Mouse (Mus musculus) limb, embryonic 14.5 days (tissue): Measurements from ENCODE around the gene Srebf2. TPM values are rescaled to one million over a fixed set of nuclear protein-coding genes. Genes with fewer than 3 reads are reported as not detected.

ENCODE experiments used
- ATAC-seq: fragments of 200-750 bp; cut with Nextera tagmentation; 2 replicates; pipeline ENCODE4 v1.8.0; 2017; ENCODE audit warnings: low read depth, moderate number of reproducible peaks, moderate TSS enrichment; ENCODE audit not compliant: low FRiP score
- DNase-seq: peaks from one replicate; pipeline ENCODE4 v3.0.0-alpha.2; 2015; ENCODE audit warnings: low spot score
- H3K27ac ChIP-seq: fragments of 300-500 bp; sonication (generic); replicated peaks from 2 replicates; pipeline ENCODE4 v1.5.1; 2014; ENCODE audit warnings: low read depth, mild to moderate bottlenecking, low read length, moderate library complexity, mixed read lengths
- H3K27me3 ChIP-seq: fragments of 300-500 bp; sonication (generic); 2 replicates; pipeline ENCODE4 v1.6.1; 2014; ENCODE audit warnings: low read length, mixed read lengths; ENCODE audit not compliant: control insufficient read depth, insufficient read depth
- H3K36me3 ChIP-seq: fragments of 300-500 bp; sonication (generic); 2 replicates; pipeline ENCODE4 v1.6.1; 2014; ENCODE audit warnings: mild to moderate bottlenecking, low read length, moderate library complexity, mixed read lengths; ENCODE audit not compliant: control insufficient read depth, insufficient read depth
- H3K4me1 ChIP-seq: fragments of 300-500 bp; sonication (generic); 2 replicates; pipeline ENCODE4 v1.6.1; 2014; ENCODE audit warnings: antibody characterized with exemption, low read length, mixed read lengths; ENCODE audit not compliant: control insufficient read depth, insufficient read depth
- H3K4me2 ChIP-seq: fragments of 300-500 bp; sonication (generic); replicated peaks from 2 replicates; pipeline ENCODE4 v1.6.1; 2014; ENCODE audit warnings: low read depth, mild to moderate bottlenecking, low read length, moderate library complexity; ENCODE audit not compliant: severe bottlenecking
- H3K4me3 ChIP-seq: fragments of 300-500 bp; sonication (generic); replicated peaks from 2 replicates; pipeline ENCODE4 v1.5.1; 2014; ENCODE audit warnings: low read length
- H3K9ac ChIP-seq: fragments of 300-500 bp; sonication (generic); 2 replicates; pipeline ENCODE4 v1.6.1; 2014; ENCODE audit warnings: mild to moderate bottlenecking, low read depth, low read length, moderate library complexity; ENCODE audit not compliant: severe bottlenecking
- H3K9me3 ChIP-seq: fragments of 300-500 bp; sonication (generic); 2 replicates; pipeline ENCODE4 v1.6.1; 2016; ENCODE audit warnings: low read length; ENCODE audit not compliant: control insufficient read depth
- POLR2A ChIP-seq: fragments of 200-500 bp; IDR thresholded peaks from 2 replicates; pipeline ENCODE4 v1.8.0; 2012; ENCODE audit warnings: inconsistent platforms, mild to moderate bottlenecking, moderate library complexity, borderline replicate concordance; ENCODE audit not compliant: insufficient read depth, insufficient read length; ENCODE audit errors: extremely low read depth
- WGBS: fragments of 180-500 bp; shearing (Covaris S2); extraction: QIAGEN DNeasy Blood & Tissue Kit; methylation state at CpG from one replicate; pipeline ENCODE4 v1.1.7; 2014; 5-methylcytosine and 5-hydroxymethylcytosine counted together
- polyA plus RNA-seq, 2 experiments: library from polyadenylated mRNA; depleted of rRNA in 1 of 2; stranded (reverse) in 1 of 2; unstranded in 1 of 2; fragments of >200 nt; fragmentation: Nextera tagmentation in 1 of 2; extraction: Ambion mirVana in 1 of 2; gene quantifications; 2 replicates each; pipeline versions ENCODE4 v1.2.1 to v1.2.3; 2012 to 2014

The Srebf2 gene
- polyA plus RNA-seq, 2 experiments: 122 to 131 TPM

GRCm38 (mm10) chr15:82128398-82128797 is 18.6 kb upstream of the Srebf2 start:
- Histone ChIP-seq H3K36me3 (no peaks in the 10 kb centered on the region; the same call in 1 of the 2 replicates), H3K27me3 (no peaks in the 10 kb centered on the region), H3K9ac (peak overlapping the region; percentile 77), H3K4me1 (peaks cover 13% of the 10 kb centered on the region), H3K9me3 (no peaks in the 10 kb centered on the region), H3K27ac (peak overlapping the region; percentile 67; the same call in 1 of the 2 replicates), H3K4me3 (peak overlapping the region; percentile 82), H3K4me2 (peak overlapping the region; percentile 90)
- DNase-seq: no peak
- WGBS: 0% methylated on average over 5 of the region's 5 CpGs
- TF ChIP-seq POLR2A: no peak
- no peak for ATAC-seq

DNA sequence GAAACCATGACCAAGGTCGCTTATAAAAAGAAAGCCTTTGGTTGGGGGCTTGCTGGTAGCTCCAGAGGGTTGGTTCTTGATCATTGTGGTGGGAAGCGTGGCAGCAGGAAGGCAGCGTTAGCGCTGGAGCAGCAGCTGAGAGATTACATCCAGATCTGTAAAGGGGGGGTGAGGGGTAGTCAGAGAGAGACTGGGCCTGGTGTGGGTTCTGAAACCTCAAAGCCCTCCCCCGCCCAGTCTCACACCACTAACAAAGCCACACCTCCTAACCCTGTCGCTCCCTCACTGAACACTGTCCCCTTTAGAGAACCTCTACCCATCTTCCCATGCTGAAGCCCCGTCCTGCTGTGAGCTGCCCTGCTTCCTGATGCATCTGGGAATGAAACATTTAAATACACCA is 16.4 kb upstream of the Srebf2 start:
- WGBS: 64% methylated on average over 6 of the region's 7 CpGs
- H3K4me1 ChIP-seq: peaks cover 13% of the 10 kb centered on the region
- TF ChIP-seq POLR2A: no peak
- no peaks in the 10 kb centered on the region for H3K9me3 ChIP-seq
- H3K4me2 ChIP-seq: no peak overlapping the region
- H3K27ac ChIP-seq: no peak overlapping the region
- no peak for DNase-seq
- H3K4me3 ChIP-seq: no peak overlapping the region
- no peak overlapping the region for H3K9ac ChIP-seq
- no peaks in the 10 kb centered on the region; the same call in 1 of the 2 replicates for H3K36me3 ChIP-seq
- no peaks in the 10 kb centered on the region for H3K27me3 ChIP-seq
- no peak for ATAC-seq

DNA sequence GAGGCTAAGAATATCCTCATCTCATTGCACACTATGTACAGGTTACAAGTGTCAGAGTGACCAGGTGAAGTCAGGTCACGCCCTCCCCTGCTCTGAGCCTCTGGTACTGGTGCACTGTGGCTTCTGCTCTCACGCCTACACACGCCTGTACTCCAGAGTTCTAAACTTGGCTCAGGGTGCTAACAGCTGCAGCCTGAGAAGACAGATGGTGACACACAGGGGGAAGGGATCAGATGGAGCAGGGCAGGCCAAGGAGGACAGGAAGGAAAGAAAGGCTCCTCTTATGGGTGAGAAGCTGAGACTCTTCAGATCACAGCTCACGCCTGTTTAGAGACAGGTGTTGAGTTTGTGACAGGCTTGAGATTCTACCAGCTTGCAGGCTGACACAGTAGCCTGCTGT is 11.6 kb upstream of the Srebf2 start:
- peaks cover 3% of the 10 kb centered on the region; the same call in 1 of the 2 replicates for H3K36me3 ChIP-seq
- no peak overlapping the region for H3K4me2 ChIP-seq
- no peak overlapping the region for H3K9ac ChIP-seq
- TF ChIP-seq POLR2A: no peak
- no peak overlapping the region for H3K27ac ChIP-seq
- H3K27me3 ChIP-seq: no peaks in the 10 kb centered on the region
- H3K4me3 ChIP-seq: no peak overlapping the region
- no peaks in the 10 kb centered on the region for H3K9me3 ChIP-seq
- no peaks in the 10 kb centered on the region for H3K4me1 ChIP-seq
- peak; percentile 85 for ATAC-seq
- 73% methylated on average over 4 of the region's 4 CpGs for WGBS
- no peak for DNase-seq

GRCm38 (mm10) chr15:82138565-82138964 is 8.4 kb upstream of the Srebf2 start:
- WGBS: 71% methylated on average over 4 of the region's 4 CpGs
- no peaks in the 10 kb centered on the region for H3K9me3 ChIP-seq
- peak; percentile 72 for DNase-seq
- H3K9ac ChIP-seq: no peak overlapping the region
- ATAC-seq: no peak
- no peak overlapping the region for H3K27ac ChIP-seq
- no peak overlapping the region for H3K4me3 ChIP-seq
- no peaks in the 10 kb centered on the region for H3K4me1 ChIP-seq
- no peak for TF ChIP-seq POLR2A
- H3K36me3 ChIP-seq: peaks cover 12% of the 10 kb centered on the region
- H3K4me2 ChIP-seq: no peak overlapping the region
- no peaks in the 10 kb centered on the region for H3K27me3 ChIP-seq

DNA sequence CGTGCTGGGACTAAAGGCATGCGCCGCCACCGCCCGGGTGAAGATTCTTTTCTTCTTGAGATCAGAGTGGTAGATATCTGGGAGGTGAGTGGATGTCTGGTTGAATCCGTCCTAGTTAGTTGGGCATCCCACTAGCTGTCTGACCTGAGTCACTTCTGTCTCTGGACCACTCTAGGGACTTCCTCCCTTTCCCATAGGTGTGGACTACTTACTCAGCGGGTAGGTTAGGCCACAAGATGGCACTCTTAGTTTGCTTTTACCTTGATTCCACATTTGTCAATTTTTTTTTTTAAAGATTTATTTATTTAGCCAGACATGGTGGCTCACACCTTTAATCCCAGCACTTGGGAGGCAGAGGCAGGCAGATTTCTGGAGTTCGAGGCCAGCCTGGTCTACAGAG is 7.8 kb upstream of the Srebf2 start:
- DNase-seq: no peak
- WGBS: 90% methylated on average over 8 of the region's 8 CpGs

GRCm38 (mm10) chr15:82140355-82140754 is 6.6 kb upstream of the Srebf2 start:
- WGBS: 80% methylated on average over 3 of the region's 3 CpGs
- no peak for TF ChIP-seq POLR2A

More for the DNA sequence above, 7.8 kb upstream of the Srebf2 start:
- no peaks in the 10 kb centered on the region for H3K27me3 ChIP-seq
- no peaks in the 10 kb centered on the region for H3K9me3 ChIP-seq
- H3K4me3 ChIP-seq: no peak overlapping the region
- H3K9ac ChIP-seq: no peak overlapping the region
- no peak for ATAC-seq
- H3K27ac ChIP-seq: no peak overlapping the region
- H3K4me2 ChIP-seq: no peak overlapping the region
- no peaks in the 10 kb centered on the region for H3K4me1 ChIP-seq
- H3K36me3 ChIP-seq: peaks cover 12% of the 10 kb centered on the region
- TF ChIP-seq POLR2A: no peak

More at GRCm38 (mm10) chr15:82140355-82140754, 6.6 kb upstream of the Srebf2 start:
- no peak overlapping the region for H3K27ac ChIP-seq
- ATAC-seq (no peak), DNase-seq (no peak)
- H3K4me2 ChIP-seq: no peak overlapping the region
- H3K9me3 ChIP-seq: no peaks in the 10 kb centered on the region
- H3K36me3 ChIP-seq: peaks cover 12% of the 10 kb centered on the region
- H3K4me3 ChIP-seq: no peak overlapping the region
- H3K4me1 ChIP-seq: peaks cover under 1% of the 10 kb centered on the region; the same call in 1 of the 2 replicates
- no peak overlapping the region for H3K9ac ChIP-seq
- no peaks in the 10 kb centered on the region for H3K27me3 ChIP-seq
